Mouse (Mus musculus) cerebellum, adult 2 months (tissue): Measurements from ENCODE around the gene Nav3.

Experiments
- CTCF ChIP-seq: fragments of 200-500 bp; IDR thresholded peaks from 2 replicates; pipeline ENCODE4 v1.5.1; 2011; ENCODE audit warnings: low read depth, mild to moderate bottlenecking, control low read depth, low read length, moderate library complexity, borderline replicate concordance; ENCODE audit not compliant: insufficient read depth
- POLR2A ChIP-seq: fragments of 200-500 bp; IDR thresholded peaks from 2 replicates; pipeline ENCODE4 v1.6.1; 2011; ENCODE audit warnings: low read length, control low read depth, borderline replicate concordance; ENCODE audit not compliant: insufficient read depth

GRCm38 (mm10) chr10:109926149-109926548 lies 529.9 kb downstream of the Nav3 start:
- no peak for TF ChIP-seq CTCF
- TF ChIP-seq POLR2A: no peak
